Mouse (Mus musculus) lung, embryonic 14.5 days (tissue): ENCODE data around the gene Ugt2b38. TPM values are rescaled to one million over a fixed set of nuclear protein-coding genes. Genes with fewer than 3 reads are reported as not detected.
"Not testable (repeated sequence)": the region's sequence is repeated elsewhere in the genome, so short reads cannot be mapped to it uniquely, and the experiment has no call there.

Experiments used
- ATAC-seq: fragments of 200-750 bp; cut with Nextera tagmentation; 2 replicates; pipeline ENCODE4 v1.8.0; 2017; ENCODE audit warnings: mild to moderate bottlenecking, moderate TSS enrichment, moderate library complexity; ENCODE audit not compliant: insufficient read depth
- DNase-seq: peaks from one replicate; pipeline ENCODE4 v3.0.0-alpha.2; 2015
- H3K27ac ChIP-seq: fragments of 300-500 bp; sonication (generic); 2 replicates; pipeline ENCODE4 v1.5.1; 2014; ENCODE audit warnings: low read depth, mild to moderate bottlenecking, moderate library complexity
- H3K27me3 ChIP-seq: fragments of 300-500 bp; sonication (generic); 2 replicates; pipeline ENCODE4 v1.6.1; 2014; ENCODE audit warnings: low read length, control low read depth; ENCODE audit not compliant: insufficient read depth
- H3K36me3 ChIP-seq: fragments of 300-500 bp; sonication (generic); 2 replicates; pipeline ENCODE4 v1.6.1; 2014; ENCODE audit warnings: control low read depth; ENCODE audit not compliant: insufficient read depth
- H3K4me1 ChIP-seq: fragments of 300-500 bp; sonication (generic); 2 replicates; pipeline ENCODE4 v1.6.1; 2014; ENCODE audit warnings: antibody characterized with exemption, control low read depth; ENCODE audit not compliant: insufficient read depth
- H3K4me2 ChIP-seq: fragments of 300-500 bp; sonication (generic); 2 replicates; pipeline ENCODE4 v1.6.1; 2014; ENCODE audit warnings: mild to moderate bottlenecking
- H3K4me3 ChIP-seq: fragments of 300-500 bp; sonication (generic); 2 replicates; pipeline ENCODE4 v1.5.1; 2014; ENCODE audit warnings: low read depth, low read length
- H3K9ac ChIP-seq: fragments of 300-500 bp; sonication (generic); 2 replicates; pipeline ENCODE4 v1.6.1; 2014
- H3K9me3 ChIP-seq: fragments of 300-500 bp; sonication (generic); 2 replicates; pipeline ENCODE4 v1.6.1; 2016; ENCODE audit warnings: low read depth, low read length, control low read depth
- CTCF ChIP-seq: IDR thresholded peaks from 2 replicates; pipeline ENCODE4 v1.5.1; 2016; ENCODE audit warnings: antibody characterized with exemption, low read depth
- WGBS: fragments of 180-500 bp; shearing (Covaris S2); extraction: QIAGEN DNeasy Blood & Tissue Kit; methylation state at CpG from one replicate; pipeline ENCODE4 v1.1.7; 2014; 5-methylcytosine and 5-hydroxymethylcytosine counted together
- polyA plus RNA-seq: library from polyadenylated mRNA; unstranded; fragments of >200 nt; fragmentation: Nextera tagmentation; extraction: Ambion mirVana; gene quantifications from 2 replicates; pipeline ENCODE4 v1.2.1, GENCODE M21; 2014

The Ugt2b38 gene
- polyA plus RNA-seq = not detected in 2 replicates

DNA sequence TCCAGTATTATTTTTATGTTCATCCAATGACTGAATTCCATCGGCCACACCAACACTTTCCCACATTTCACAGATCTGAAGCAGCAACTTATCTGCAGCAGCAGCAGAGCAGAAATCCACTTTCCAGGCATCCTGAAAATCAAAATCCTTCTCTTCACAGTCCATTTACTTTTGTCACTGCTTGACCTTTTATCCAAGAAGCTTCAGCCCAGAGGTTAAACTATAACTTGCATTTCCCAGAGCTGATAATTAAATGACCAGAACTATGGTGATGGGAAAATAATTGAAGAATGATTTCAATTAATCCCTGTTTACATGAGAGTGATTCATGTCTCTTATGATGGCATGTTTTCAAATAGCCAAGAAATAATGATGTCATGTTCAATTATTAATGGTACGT is at the start of gene Ugt2b38:
Gene Ugt2b38 (minus strand): TSS at position 163 of the 400 bp plus-strand sequence.
- WGBS = 93% methylated on average over 1 of the region's 2 CpGs
- not testable (repeated sequence) for H3K36me3 ChIP-seq, ATAC-seq, H3K9me3 ChIP-seq, DNase-seq, H3K9ac ChIP-seq, H3K27ac ChIP-seq, H3K4me1 ChIP-seq, H3K4me2 ChIP-seq, H3K27me3 ChIP-seq, H3K4me3 ChIP-seq

DNA sequence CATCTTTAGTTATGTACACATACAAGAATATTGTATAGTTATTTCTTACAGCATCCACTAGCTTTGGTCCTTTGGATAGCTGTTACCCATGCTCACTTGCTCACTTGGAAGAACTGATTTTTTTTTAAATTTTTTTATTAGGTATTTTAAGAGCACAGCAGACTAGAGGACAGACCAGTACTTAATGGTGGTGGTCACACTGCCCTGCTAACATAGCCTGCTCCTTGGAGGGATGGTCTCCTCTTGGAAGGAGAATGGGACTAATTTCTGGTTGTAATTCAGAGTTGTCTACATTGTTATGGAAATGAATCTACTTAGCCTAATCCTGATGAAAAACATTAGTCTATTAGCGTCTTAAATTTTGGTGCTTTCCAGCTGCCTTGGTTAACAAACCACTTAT is 34.8 kb upstream of the Ugt2b38 start:
- no peaks in the 10 kb centered on the region for H3K27me3 ChIP-seq
- no peak for TF ChIP-seq CTCF
- no peaks in the 10 kb centered on the region for H3K4me1 ChIP-seq
- H3K36me3 ChIP-seq = no peaks in the 10 kb centered on the region
- no peak overlapping the region for H3K4me2 ChIP-seq
- H3K27ac ChIP-seq = no peak overlapping the region
- DNase-seq (no peak), ATAC-seq (no peak)
- H3K4me3 ChIP-seq = no peak overlapping the region
- H3K9me3 ChIP-seq = no peaks in the 10 kb centered on the region
- no peak overlapping the region for H3K9ac ChIP-seq
- WGBS = 51% methylated on average over 1 of the region's 1 CpGs

DNA sequence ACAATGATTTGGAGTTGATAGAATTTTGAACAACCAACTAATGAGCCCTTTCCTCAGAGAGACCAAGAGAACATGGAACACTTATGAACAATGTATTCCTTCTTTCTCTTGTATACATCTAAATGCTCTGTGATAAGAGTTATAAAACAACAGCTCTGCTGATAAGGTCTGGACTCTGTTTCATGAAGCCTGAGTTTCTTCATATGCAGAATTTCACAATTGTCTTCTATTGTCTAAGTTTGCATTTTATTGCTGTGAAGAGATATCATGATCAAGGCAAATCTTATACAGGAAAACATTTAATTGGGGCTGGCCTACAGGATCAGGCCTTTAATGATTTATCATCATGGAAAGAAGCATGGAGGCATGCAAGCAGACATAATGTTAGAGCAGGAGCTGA is 33.7 kb upstream of the Ugt2b38 start:
- TF ChIP-seq CTCF = no peak
- H3K9ac ChIP-seq = no peak overlapping the region
- no peak overlapping the region for H3K4me2 ChIP-seq
- H3K4me3 ChIP-seq = no peak overlapping the region
- ATAC-seq = no peak
- DNase-seq = no peak
- no peaks in the 10 kb centered on the region for H3K9me3 ChIP-seq
- H3K36me3 ChIP-seq = no peaks in the 10 kb centered on the region
- H3K27me3 ChIP-seq = no peaks in the 10 kb centered on the region
- H3K27ac ChIP-seq = no peak overlapping the region
- no peaks in the 10 kb centered on the region for H3K4me1 ChIP-seq

DNA sequence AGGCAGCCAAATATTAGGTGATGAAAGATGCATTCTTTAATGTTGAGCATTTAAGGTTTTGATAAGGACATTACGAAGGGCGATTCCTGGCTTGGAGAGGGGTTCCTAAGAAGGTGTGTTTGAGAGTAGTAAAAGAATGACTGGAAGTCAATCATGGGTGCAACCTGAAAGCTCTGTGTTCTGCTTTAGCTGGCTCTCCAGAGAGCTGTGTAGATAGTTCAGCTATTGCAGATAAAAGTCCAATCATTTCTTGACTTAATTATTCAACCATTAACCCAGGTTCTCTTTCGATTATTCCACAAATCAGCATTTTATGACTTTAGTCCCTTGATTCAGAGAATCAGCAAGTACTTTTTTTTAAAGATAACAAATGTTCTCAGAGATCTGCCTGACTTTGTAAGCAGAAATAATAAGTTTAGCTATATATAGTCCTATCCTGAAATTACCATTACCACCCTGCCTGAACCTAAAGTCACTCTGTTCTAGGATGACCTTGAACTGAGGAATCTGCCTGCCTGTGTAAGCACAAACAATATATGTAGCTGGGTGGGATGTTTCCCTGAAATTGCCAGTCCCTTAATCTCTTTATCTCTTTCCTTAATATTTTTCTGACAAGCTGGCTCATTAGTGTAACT is 32.3 kb upstream of the Ugt2b38 start:
- Histone ChIP-seq H3K9me3 (no peaks in the 10 kb centered on the region), H3K4me1 (no peaks in the 10 kb centered on the region), H3K27me3 (no peaks in the 10 kb centered on the region), H3K9ac (no peak overlapping the region), H3K4me3 (no peak overlapping the region), H3K27ac (no peak overlapping the region), H3K36me3 (no peaks in the 10 kb centered on the region), H3K4me2 (no peak overlapping the region)
- 83% methylated on average over 3 of the region's 3 CpGs for WGBS
- ATAC-seq (no peak), DNase-seq (no peak)
- TF ChIP-seq CTCF = no peak

DNA sequence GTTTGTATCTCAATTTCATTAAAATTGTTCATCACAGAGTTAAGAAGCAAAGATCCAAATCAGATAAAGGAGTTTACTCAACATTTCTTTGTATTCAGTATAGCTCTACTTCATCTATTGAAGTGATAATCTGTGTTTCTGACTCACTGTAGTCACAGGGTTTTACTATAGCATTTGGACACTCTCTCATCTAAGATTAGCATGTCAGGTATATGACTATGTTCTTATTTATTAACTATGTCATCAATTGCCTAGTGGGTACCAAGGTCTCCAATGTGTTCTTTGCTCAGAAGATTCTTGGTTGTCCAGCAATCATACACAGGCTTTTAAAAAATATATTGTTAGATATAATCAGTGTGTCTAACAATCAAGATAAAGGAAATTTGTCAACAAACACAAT is 31.5 kb upstream of the Ugt2b38 start:
- H3K27me3 ChIP-seq = no peaks in the 10 kb centered on the region
- ATAC-seq (no peak), DNase-seq (no peak)
- H3K4me3 ChIP-seq = no peak overlapping the region
- H3K4me2 ChIP-seq = no peak overlapping the region
- H3K36me3 ChIP-seq = no peaks in the 10 kb centered on the region
- H3K27ac ChIP-seq = no peak overlapping the region
- no peak for TF ChIP-seq CTCF
- H3K9me3 ChIP-seq = no peaks in the 10 kb centered on the region
- no peaks in the 10 kb centered on the region for H3K4me1 ChIP-seq
- H3K9ac ChIP-seq = no peak overlapping the region

DNA sequence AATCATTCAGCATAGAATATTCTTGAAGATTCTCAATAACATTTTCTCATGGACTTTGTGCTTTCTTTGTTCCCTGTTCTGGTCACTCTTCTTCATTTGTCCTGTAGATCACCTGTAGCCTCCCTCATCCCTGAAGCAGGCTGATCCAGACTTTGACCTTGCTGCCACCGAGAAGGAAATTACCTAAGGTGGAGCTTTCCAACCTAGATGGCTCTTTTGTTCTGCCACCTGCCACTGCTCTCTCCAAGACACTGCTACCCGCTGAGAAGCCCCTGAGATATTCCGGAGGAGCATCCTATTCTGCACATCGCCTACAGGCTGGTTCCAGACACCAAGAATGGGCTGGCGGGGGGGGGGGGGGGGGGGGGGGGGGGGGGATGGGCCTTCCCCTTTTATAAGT is 28.5 kb upstream of the Ugt2b38 start:
- H3K9ac ChIP-seq, H3K4me3 ChIP-seq, H3K27ac ChIP-seq, H3K4me1 ChIP-seq, H3K36me3 ChIP-seq, H3K9me3 ChIP-seq, H3K27me3 ChIP-seq, H3K4me2 ChIP-seq, DNase-seq, ATAC-seq: not testable (repeated sequence)
- WGBS = 85% methylated on average over 4 of the region's 5 CpGs

DNA sequence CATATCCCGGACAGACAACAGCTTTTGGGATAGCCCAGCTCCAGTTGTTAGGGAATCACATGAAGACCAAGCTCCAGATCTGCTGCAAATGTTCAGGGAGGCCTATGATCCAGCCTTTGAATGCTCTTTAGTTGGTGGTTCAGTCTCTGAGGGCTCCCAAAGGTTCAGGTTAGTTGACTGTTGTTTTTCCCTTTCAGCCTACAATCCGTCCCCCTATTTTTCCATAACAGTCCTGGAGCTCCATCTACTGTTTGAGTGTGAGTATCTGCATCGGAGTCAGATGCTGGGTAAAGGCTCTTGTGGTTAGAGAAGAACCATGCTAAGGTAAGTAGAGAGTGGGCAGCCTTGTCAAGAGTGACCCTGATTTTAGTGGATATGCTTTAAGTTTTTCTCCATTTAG is 12.3 kb upstream of the Ugt2b38 start:
- H3K4me2 ChIP-seq = no peak overlapping the region
- DNase-seq (peak; percentile 56), ATAC-seq (no peak)
- no peak overlapping the region for H3K9ac ChIP-seq
- no peaks in the 10 kb centered on the region for H3K27me3 ChIP-seq
- no peaks in the 10 kb centered on the region for H3K36me3 ChIP-seq
- no peaks in the 10 kb centered on the region for H3K4me1 ChIP-seq
- 41% methylated on average over 3 of the region's 3 CpGs for WGBS
- peak; percentile 54 for TF ChIP-seq CTCF
- no peaks in the 10 kb centered on the region for H3K9me3 ChIP-seq
- H3K27ac ChIP-seq = no peak overlapping the region
- H3K4me3 ChIP-seq = no peak overlapping the region

DNA sequence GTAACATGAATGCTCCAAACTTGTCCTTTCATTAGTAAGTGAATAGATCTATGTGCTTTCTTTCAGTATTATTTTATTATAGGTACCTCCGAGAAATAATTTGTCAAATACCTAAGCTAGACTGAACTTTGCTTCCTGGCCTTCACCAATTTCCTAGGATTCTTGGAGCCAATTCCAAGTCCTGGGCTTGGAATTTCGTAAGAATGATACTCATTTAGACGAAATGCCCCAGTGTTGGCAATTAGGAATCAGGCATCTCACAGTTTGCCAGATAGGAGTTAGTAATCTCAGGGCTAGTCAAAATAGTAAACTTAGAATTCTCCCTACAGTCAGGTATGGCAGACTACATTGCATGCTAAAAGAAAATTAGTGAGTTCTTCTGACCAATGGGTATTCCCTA is 1.7 kb upstream of the Ugt2b38 start:
- no peak for ATAC-seq
- H3K9me3 ChIP-seq = no peaks in the 10 kb centered on the region
- H3K4me3 ChIP-seq = no peak overlapping the region
- H3K27me3 ChIP-seq = no peaks in the 10 kb centered on the region
- H3K4me1 ChIP-seq = no peaks in the 10 kb centered on the region
- WGBS = 83% methylated on average over 3 of the region's 3 CpGs
- DNase-seq = no peak
- no peak for TF ChIP-seq CTCF
- H3K36me3 ChIP-seq = no peaks in the 10 kb centered on the region
- H3K4me2 ChIP-seq = no peak overlapping the region
- no peak overlapping the region for H3K27ac ChIP-seq
- no peak overlapping the region for H3K9ac ChIP-seq
